ENCODE assay signal across 1 mouse cellular context in genomic region chr7:107609622-107610255, GRCm38 (mm10).
A peak's percentile ranks its signal among the peaks of the same experiment; 100 is the strongest.
TF ChIP-seq lines count a peak whose summit lies in the region.

No protein-coding gene starts in this region.

TF ChIP-seq in CH12.LX, 34 proteins besides CTCF, POLR2A, EP300 and RAD21 (continued from another document):
- peak; percentile 90 for TF ChIP-seq TCF12 (IDR thresholded peaks at IDR 0.05; ENCODE audit: low read depth, low read length)
- TF ChIP-seq ZNF384 (IDR thresholded peaks at IDR 0.05; ENCODE audit: low read depth, low read length) = peak; percentile 87
- no peak for TF ChIP-seq ZMIZ1 (IDR thresholded peaks at IDR 0.05; ENCODE audit: low read depth, low read length)
- TF ChIP-seq PAX5 (IDR thresholded peaks at IDR 0.05; ENCODE audit: low read length) = no peak
- TF ChIP-seq MXI1 (IDR thresholded peaks at IDR 0.05; ENCODE audit: low read depth, low read length) = 0 out of 2 replicates have a peak, but pooled peaks have one; percentile 22
- 0 out of 2 replicates have a peak, but pooled peaks have one; percentile 17 for TF ChIP-seq ZKSCAN1 (IDR thresholded peaks at IDR 0.05; ENCODE audit: borderline replicate concordance, low read depth, low read length)
- peak; percentile 75; the same call in 1 of the 2 replicates for TF ChIP-seq JUN (IDR thresholded peaks at IDR 0.05; ENCODE audit: insufficient read depth, low read depth, low read length)
- peak; percentile 86 for TF ChIP-seq ETS1 (conservative IDR thresholded peaks at IDR 0.05; ENCODE audit: low read depth, low read length)
- TF ChIP-seq HCFC1 (IDR thresholded peaks at IDR 0.05; ENCODE audit: low read depth, low read length) = 0 out of 2 replicates have a peak, but pooled peaks have one; percentile 24
- no peak for TF ChIP-seq KAT2A (IDR thresholded peaks at IDR 0.05; ENCODE audit: insufficient replicate concordance, low read length)
- no peak for TF ChIP-seq UBTF (IDR thresholded peaks at IDR 0.05; ENCODE audit: low read depth, low read length)
- peak; percentile 93 for TF ChIP-seq RCOR1 (conservative IDR thresholded peaks at IDR 0.05; ENCODE audit: low read depth, low read length)
- no peak for TF ChIP-seq USF1 (IDR thresholded peaks at IDR 0.05; ENCODE audit: low read depth, low read length)
- TF ChIP-seq BHLHE40 (IDR thresholded peaks at IDR 0.05; ENCODE audit: low read depth, low read length) = peak; percentile 89
- TF ChIP-seq IRF4 (IDR thresholded peaks at IDR 0.05; ENCODE audit: low read depth, low read length) = peak; percentile 93
- no peak for TF ChIP-seq POLR2AphosphoS2 (IDR thresholded peaks at IDR 0.05; ENCODE audit: low read depth, low read length)
- peak; percentile 77 for TF ChIP-seq CHD2 (IDR thresholded peaks at IDR 0.05; ENCODE audit: low read length)
